In genomic region chr7:130153363-130153969, GRCm38 (mm10) we compare ENCODE assay signal across 28 mouse cellular contexts.
"Had no signal": no experiment of that assay in that cellular context is flagged by ENCODE, and none has a peak within 500 bp of the region (broad histone marks: within the 10 kb centered on the region; RNA-seq: fewer than 3 reads in every experiment).

No protein-coding gene starts in this region.

- H3K4me1 ChIP-seq: hindbrain, embryonic 10.5 days; hindbrain, embryonic 12.5 days; intestine, embryonic 15.5 days; limb, embryonic 12.5 days; liver, embryonic 13.5 days; liver, embryonic 15.5 days had no signal

- DNase-seq: gastrocnemius, adult 2 months; gastrocnemius, postnatal 10 days; gastrocnemius, postnatal 25 days; heart, adult 18-20 months; heart, postnatal 10 days; heart, postnatal 4 days; kidney, adult 18-20 months; kidney, adult 8-10 months; kidney, postnatal 25 days; layer of hippocampus, adult 9-11 months; layer of hippocampus, postnatal 36 days; left cerebral cortex, postnatal 4 days; liver; liver, embryonic 13.5 days; liver, postnatal 0 days had no signal

- H3K9ac ChIP-seq: heart, embryonic 12.5 days; hindbrain, embryonic 12.5 days; hindbrain, embryonic 14.5 days; intestine, embryonic 15.5 days; limb, embryonic 12.5 days; liver, embryonic 13.5 days; liver, embryonic 15.5 days; liver, postnatal 0 days had no signal

- H3K27me3 ChIP-seq: heart, embryonic 12.5 days; hindbrain, embryonic 12.5 days; intestine, embryonic 15.5 days; limb, embryonic 12.5 days; liver, embryonic 13.5 days; liver, embryonic 15.5 days had no signal

- H3K9me3 ChIP-seq: heart, embryonic 10.5 days; heart, embryonic 12.5 days; hindbrain, embryonic 10.5 days; hindbrain, embryonic 12.5 days; intestine, embryonic 15.5 days; limb, embryonic 12.5 days; liver, embryonic 13.5 days; liver, embryonic 15.5 days had no signal

- H3K4me2 ChIP-seq: heart, embryonic 12.5 days; hindbrain, embryonic 12.5 days; hindbrain, embryonic 14.5 days; intestine, embryonic 15.5 days; limb, embryonic 12.5 days; liver, embryonic 11.5 days; liver, embryonic 13.5 days; liver, embryonic 15.5 days had no signal

- ATAC-seq: hindbrain, embryonic 16.5 days; inflammation-experienced regulatory T-cells, adult 6 months; intestine, embryonic 15.5 days; intestine, postnatal 0 days; liver, postnatal 0 days had no signal

- H3K27ac ChIP-seq: gastrocnemius, adult 2 months; heart, embryonic 10.5 days; hindbrain, embryonic 10.5 days; hindbrain, embryonic 12.5 days; hindbrain, embryonic 14.5 days; intestine, embryonic 15.5 days; layer of hippocampus, adult 2 months; limb, embryonic 12.5 days; liver, embryonic 13.5 days; liver, embryonic 15.5 days had no signal

- H3K36me3 ChIP-seq: heart, embryonic 10.5 days; heart, embryonic 12.5 days; hindbrain, embryonic 10.5 days; hindbrain, embryonic 12.5 days; intestine, embryonic 15.5 days; limb, embryonic 12.5 days; liver, embryonic 13.5 days; liver, embryonic 15.5 days had no signal

- H3K4me3 ChIP-seq: gastrocnemius, adult 2 months; heart, embryonic 10.5 days; heart, embryonic 12.5 days; hindbrain, embryonic 10.5 days; hindbrain, embryonic 12.5 days; intestine, embryonic 15.5 days; layer of hippocampus, adult 2 months; limb, embryonic 12.5 days; liver, embryonic 13.5 days; liver, embryonic 15.5 days had no signal
